Mouse (Mus musculus) adrenal gland, adult 8-10 months (tissue): ENCODE data around the gene Fam168b. TPM values are rescaled to one million over a fixed set of nuclear protein-coding genes. Genes with fewer than 3 reads are reported as not detected.
A peak's percentile ranks its signal among the peaks of the same experiment; 100 is the strongest.

Experiments
- DNase-seq: peaks from one replicate; pipeline ENCODE4 v3.0.0; 2022
- total RNA-seq, 4 experiments: library from RNA; stranded (reverse); gene quantifications; 2 replicates each; pipeline ENCODE4 v1.2.4; 2022

Fam168b gene
- total RNA-seq, 4 experiments from 2014 or later = 117 to 144 (median 125) TPM

DNA sequence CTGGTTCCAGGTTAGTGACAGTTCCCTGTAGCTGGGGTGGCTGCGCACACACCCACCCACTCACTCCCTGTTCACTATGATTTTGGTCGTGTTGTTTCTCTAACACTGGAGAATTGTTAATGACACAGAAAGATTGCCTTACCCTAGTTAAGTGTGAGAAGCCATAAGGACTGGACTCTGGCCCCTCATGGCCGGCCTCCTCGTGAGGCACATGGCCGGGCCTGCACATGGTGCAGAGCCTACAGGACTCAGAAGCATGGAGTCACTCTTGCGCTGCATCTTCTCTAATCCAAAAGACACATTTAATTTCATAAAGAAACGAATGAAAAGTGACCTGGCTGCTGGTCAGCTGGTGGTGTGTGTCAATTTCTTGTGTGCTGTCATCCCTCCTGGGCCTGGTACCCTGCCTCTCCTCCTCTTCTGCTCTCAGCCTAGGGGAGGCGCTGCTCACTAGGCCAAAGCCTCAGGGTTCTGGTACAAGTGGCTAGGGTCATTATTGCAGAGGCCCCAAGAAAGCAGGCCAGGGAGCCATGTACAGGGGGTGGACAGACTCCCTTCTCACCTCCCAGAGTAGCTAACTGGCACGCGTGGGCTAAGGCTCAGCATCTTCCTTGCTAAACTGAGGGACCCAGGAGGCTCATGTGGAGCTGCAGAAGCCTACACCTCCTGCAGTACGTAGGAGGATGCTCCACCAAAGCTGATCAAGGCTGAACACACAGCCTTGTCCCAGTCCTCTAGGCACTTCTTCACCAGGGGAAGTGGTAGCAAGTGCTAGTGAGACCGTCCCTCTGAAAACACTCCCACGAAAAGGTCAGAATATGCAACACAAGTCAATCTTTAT, 30.2 kb downstream of the Fam168b start:
- DNase-seq = no peak

DNA sequence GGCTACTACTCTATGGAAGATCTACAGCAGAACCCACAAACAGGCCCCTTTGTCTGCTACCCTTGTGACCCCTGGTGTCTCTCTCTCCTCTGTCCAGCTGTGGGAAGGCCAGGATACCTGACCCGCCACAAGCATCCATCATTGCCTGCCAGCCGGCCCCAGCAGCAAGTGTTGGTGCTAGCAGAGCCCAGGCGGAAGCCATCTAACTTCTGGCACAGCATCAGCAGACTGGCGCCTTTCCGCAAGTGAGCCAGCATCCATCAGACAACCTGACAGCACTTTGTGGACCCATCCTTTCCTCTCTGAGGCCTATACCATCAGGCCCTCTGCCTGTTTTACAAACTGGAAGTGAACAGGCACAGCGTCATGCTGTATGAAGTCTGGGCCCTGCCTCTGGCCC, 31.3 kb downstream of the Fam168b start:
- no peak for DNase-seq

DNA sequence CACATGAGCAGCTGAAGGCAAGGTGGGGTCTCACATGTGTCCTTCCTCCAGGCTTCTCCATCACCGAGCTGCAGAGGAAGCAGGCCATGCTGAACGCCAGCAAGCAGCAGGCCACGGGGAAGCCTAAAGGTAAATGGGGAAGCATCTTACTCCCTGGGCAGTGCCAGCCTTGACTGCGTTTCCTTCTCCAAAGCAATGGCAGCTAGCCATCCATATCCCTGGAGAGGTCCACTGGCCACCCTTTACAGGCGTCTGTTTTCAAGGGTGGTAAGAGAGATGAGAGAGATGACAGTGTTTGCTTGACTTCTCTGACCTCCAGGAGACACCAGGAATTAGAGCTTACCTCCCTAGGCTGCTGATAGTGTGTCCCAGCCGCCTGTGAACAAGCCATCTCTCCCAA, 31.8 kb downstream of the Fam168b start:
- no peak for DNase-seq

DNA sequence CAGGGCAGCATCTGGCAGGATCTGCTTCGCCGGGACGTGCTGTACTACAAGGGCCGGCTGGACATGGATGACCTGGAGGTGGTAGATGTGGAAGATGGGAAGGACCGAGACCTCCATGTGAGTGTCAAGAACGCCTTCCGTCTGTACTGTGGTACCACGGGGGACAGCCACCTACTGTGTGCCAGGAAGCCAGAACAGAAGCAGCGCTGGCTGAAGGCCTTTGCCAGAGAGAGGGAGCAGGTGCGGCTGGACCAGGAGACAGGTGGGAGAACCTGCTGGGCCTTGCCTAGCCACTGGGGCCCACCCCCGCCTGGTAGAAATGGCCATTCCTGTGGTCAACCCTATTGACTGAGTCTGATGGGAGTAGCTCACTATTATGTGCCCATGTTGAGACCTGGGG, 32.6 kb downstream of the Fam168b start:
- no peak for DNase-seq

DNA sequence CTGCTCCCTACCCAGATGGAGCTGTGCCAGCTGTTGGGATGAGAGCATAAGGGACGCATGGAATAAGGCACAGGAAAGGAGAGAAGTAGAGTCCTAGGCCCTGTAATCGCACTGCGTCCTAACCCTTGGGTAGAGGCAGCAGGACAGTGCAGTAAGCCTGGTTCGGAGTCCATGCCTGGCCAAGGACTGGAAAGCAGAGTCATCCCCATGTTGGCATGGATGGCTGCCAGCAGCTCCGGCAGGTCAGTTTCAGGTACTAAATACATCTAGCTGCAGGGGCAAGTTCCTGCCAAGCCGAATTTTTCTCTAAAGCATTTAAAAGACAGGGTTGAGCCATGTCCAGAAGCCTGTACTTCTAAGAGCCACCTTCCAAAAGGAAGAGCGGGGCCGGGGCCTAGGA, 34.4 kb downstream of the Fam168b start:
- DNase-seq = no peak

DNA sequence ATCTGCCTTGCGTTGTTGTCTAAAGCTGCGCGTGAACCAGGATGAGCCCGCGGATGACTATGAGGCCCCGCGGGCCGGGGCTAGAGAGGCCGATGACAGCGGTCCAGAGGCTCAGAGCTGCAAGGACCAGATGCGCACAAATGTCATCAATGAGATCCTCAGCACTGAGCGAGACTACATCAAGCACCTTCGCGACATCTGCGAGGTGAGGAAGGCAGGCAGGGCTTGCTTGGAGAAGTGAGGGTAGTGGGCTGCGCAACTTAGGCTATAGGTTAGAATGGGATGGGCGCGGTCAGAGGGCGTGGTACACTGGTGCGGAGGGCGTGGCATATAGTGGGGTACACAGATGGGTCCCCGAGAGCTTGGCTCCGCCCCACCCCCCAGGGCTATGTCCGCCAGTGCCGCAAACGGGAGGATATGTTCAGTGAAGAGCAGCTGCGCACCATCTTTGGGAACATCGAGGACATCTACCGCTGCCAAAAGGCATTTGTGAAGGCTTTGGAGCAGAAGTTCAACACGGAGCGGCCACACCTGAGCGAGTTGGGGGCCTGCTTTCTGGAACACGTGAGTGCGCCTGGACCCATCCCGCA, 36.8 kb downstream of the Fam168b start:
- DNase-seq = no peak

DNA sequence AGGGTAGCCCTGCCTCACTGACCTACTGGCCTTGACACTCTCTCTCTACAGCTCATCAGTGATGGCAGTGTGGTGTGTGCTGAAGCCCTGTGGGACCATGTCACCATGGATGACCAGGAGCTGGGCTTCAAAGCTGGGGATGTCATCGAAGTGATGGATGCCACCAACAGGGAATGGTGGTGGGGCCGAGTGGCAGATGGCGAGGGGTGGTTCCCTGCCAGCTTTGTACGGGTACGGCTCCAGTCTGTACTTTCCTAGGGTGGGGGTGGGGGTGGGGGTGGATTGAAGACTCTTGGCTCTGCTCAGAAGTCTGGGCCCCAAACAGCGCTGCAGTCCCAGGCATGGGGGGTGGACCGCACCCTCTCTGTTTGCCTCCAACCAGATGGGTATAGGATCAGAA, 38.0 kb downstream of the Fam168b start:
- no peak for DNase-seq

DNA sequence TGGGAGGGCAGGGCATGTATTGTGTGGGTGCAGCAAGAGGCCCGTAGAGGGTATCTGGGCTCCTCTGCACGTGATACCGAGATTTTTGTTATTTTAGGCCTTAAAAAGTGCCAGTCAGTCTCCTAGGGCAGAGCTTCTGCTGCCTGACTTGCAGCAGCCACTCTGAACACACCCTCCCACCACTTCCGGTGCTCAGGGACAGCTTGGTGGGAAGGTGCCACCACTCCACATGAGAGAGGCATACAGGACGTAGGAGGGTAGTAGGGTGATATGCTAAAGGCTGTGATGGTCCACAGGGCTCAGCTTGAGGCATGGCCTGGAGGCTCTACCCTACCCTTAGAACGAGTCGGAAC, 40.6 kb downstream of the Fam168b start:
- no peak for DNase-seq

DNA sequence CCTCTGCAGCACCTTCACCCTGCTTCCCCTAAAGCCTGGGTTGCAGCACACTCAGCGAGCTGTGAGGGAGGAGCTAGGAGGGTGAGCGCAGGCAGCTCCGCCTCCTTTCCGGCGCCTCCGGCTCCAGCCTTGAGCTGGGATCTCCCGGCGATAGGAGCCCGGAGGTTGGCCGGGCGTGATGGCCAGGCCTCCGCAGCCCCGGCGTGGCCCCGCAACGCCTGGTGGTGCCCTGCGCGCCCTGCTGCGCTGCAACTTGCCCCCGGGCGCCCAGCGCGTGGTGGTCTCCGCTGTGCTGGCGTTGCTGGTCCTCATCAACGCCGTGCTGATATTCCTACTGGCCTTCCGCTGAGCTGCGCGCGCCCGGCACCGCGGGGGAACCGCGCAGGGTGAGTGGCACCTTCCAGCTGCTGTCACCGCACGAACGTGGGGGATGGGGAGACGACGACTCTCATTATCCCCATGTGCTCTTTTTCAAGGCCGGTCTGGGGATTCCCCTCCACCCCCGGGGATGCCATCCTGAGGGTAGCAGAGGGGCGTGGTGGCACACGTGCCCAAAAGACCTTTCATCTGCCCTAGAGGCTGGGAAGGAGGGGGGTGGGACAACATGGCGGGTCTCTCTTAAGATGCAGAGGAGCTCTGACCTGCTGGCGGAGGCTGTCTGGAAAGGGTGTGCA, 41.1 kb downstream of the Fam168b start:
- DNase-seq = peak; percentile 73

DNA sequence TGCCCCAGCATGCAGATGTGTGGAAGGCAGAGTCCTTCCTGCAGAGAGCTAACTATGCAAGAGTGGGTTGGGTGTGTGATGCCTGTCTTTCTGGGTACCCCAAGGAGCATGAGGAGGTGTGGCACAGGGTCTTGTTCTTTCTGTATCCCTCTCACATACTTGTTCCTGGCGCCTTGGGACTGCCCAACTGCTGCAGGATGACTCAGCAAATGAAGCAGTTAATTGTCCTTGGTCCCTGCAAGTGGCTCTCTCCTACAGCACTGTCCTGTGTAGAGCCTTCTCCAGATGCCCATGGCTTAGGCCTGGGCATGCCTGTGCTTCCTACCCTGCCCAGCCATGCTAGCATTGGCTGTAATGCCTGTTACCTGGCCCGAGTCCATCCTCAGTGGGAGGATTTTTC, 43.7 kb downstream of the Fam168b start:
- no peak for DNase-seq

DNA sequence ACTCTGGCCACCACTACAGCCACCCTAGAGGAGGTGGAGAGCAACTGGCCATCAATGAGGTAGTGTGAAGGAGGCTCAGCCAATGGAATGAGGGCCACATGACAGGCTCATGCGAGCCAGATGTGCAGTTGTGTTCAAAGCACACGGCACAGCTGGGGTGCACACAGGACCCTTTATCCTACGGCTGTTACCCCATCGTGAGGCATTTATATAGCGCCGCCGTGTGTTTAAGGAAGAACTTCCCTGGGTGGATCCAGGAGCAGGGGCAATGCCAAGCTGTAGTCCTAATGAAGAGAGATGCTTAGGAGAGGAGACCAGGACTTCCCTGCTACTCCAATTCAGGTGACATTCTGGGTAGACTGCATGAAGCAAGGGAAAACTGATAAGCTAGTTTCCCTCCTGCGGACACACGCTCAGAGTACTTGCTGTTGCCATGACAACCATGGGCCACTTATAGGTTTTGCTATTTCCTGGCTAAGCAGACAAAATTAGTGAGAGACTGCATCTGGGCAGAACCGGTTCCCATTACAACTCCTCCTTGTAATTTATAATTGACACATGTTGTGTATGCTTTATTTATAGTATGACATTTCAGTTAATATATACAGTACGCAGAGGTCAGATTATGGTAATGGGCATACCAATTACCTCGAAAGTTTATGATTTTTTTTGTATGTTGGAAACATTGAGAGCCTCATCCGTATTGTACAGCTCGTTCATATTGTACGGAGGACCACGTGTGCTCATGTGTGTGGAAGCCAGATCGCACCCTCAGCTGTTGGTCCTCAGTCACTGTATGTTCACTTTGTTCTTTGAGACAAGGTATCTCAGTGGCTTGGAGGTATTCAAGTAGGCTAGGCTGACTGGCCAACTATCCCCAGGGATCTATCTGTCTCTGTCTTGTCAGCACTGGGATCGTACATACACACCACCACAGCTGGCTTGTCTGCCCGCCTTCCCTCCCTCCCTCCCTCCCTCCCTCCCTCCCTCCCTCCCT, 49.3 kb downstream of the Fam168b start:
- no peak for DNase-seq

DNA sequence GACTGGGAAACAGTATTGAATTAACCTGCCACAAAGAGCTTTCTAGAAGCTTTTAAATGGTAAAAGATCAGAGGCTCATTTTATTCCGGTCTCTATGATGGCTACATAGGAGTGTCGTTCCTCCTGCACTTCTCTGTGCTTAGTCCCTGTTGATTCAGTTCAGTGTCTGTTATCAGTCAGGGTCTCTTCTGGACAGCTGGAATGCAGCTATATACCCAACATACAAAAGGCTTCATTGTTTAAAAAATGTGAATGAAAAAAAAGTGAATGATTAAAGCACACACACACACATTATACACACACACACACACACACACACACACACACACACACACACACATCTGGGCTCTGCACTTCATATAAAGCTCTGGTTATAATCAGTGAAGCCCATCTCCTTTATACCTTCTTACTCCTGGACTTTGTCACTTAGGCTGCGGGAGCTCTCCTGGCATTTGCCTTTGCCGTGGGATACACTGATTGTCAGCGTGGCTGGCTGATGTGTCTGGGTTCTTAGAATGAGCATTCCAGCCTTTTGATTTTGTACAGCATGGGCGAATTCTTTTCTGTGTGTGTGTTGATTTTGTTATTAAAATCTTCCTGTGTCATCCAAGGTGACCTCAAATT, 59.2 kb downstream of the Fam168b start:
- DNase-seq = no peak

DNA sequence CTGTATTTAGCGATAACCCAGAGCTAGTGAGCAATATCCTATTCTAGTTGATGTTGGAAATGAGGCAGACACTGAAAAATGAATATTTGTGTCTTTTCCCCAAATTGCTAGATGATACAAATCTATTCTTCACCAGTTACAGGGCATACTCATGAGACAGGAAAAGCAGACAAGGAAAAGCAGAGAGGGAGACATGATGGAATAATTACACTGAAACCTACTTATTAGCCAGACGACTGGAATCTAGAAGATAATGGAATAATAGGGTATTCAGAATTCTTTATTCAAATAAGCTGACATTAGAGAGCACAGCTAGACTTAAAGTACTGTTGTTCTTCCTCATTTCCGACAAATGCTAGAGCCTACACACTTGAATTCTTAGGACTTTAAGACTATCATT, 67.0 kb downstream of the Fam168b start:
- DNase-seq = no peak

DNA sequence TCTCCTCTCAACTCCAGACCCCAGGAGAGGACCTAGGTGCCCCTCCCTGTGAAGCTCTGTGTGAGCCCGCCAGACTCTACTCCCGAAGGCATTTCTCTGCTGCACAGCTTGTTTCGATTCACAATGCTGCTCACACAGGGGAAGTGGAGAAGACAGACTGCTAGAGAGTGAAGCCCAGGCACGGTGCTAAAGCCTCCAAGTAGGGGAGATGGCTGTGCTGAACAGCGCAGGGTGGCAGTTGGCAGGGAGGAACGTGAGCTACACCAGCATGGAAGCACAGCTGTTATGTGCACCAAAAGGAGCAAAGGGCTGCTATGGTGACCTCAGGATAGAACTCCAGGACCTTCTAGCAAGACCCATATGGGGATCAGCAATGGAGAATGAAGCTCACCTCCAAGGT, 74.0 kb downstream of the Fam168b start:
- DNase-seq = no peak

DNA sequence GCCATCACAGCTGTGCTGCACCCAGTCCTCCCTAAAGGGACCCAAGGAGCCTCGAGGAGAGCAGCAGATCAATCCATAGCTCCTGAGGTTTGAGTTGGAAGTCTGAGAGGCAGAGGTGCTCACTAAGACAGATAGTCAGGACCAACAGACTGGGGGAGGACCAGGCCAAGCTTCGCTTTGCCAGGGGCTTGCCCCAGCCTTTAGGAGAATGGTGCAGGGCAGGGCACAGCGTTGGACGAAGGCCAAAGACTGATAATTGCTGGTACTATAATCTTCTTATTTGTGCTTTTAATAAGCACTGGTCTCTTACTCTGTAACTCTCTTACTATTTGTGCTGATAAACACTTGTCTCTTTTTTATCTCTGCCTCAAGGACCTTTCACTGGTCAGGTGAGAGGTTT, 75.0 kb downstream of the Fam168b start:
- DNase-seq = no peak

DNA sequence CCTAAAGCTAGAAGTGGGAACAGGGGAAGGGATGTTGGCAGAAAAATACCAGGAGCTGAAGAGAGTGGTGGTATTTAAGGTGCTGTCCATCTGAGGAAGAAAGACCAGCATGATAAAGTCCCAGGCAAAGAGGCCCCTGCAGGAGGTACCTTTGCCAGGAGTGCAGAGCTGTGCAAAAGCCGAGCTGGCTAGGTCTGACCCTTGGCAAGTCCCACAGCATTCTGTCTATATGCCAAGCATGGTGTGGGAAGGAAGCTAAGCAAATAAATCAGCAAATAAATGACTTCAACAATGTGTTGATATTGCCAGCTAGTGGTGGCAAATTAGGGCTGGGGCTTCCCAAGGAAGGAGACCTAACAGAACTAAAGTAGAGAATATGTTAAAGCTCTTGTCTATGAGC, 76.0 kb downstream of the Fam168b start:
- DNase-seq = no peak

Other genes with a start within 250 kb of the Fam168b start
- 100 to 1,000 TPM; 196 to 281 (median 226) TPM for gene Plekhb2, start 6.9 kb upstream of the Fam168b start, total RNA-seq